Mouse (Mus musculus) thymus, postnatal 36 days (tissue): ENCODE measurements around the gene Ccn2.

ENCODE experiments used
- DNase-seq, 2 experiments: peaks; one replicate each; pipeline ENCODE4 v3.0.0; 2022; ENCODE audit warnings: mixed read lengths in 2 of 2

The Ccn2 gene

DNA sequence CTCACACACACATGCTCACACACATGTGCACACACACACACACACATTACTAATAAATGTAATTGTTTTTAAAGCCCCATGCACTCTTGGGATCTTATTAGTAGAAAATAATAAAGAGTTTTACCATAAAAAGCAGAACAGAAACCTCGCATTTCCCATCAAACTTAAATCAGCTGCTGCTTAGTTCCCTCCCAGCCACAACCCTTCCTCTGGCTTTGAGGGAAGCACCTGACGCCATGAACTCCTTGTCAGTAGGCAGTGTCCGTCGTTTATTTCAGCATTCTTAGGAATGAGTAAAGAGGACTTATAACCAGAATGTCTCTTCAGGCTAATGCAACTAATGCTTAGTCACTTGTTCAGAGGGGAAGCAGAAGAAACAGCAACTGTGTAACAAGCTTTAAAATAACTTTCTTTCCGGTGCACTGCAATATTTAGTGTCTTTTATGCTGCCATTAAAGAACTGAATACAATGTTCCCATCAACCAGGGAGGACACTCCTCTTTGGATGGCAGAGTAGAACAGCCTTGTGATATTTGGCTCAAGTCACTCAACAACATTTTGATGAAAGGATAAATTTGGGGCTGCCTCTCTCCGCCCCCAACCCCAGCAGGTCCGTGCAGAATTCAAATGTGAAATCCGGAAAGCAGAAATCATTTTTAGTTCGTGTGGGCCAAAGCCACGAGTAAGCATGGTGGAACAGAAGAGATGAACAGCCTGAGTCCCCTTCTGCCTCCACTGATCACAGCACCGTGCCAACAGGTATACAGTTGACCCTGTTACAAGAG lies 47.7 kb downstream of the Ccn2 start:
- DNase-seq, result no peak

- no peak for DNase-seq
These were observed 49.9 kb downstream of the Ccn2 start for GRCm38 (mm10) chr10:24645169-24645568.
